Mouse (Mus musculus) megakaryocyte, embryonic 14.5 days (primary cell): ENCODE measurements around the gene Patl2.

Experiments
- FLI1 ChIP-seq: IDR thresholded peaks from 2 replicates; pipeline ENCODE4 v1.6.1; 2012; ENCODE audit warnings: low read length, inconsistent platforms, mixed read lengths
- GATA1 ChIP-seq: IDR thresholded peaks from 3 replicates; pipeline ENCODE4 v1.6.1; 2012; ENCODE audit warnings: mixed read lengths, low read length, inconsistent platforms, borderline replicate concordance

GRCm38 (mm10) chr2:122235425-122235824 is 49.4 kb upstream of the Patl2 start:
- TF ChIP-seq GATA1 (no peak), FLI1 (no peak)
